Mouse (Mus musculus): ENCODE measurements around the gene Akt3.

Akt3 gene

DNA sequence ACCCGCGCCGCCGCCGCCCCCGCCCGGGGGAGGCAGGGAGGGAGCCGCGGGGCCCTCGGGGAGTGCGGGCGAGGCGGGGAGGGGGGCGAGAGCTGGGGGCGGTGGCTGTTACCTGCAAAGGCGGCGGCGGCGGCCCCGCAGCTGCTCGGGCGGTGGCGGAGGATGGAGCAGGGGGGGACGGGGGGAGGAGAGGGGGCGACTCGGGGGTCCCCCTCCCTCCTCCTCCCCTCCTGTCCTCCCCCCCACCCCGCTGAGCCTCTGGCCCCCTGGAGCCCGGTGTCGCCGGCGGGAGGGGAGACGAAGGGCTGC lies at the start of gene Akt3:
Gene Akt3 (minus strand): TSS at position 170 of the 309 bp plus-strand sequence.
- no peak for DNase-seq (ENCODE audit: low spot score in 2 of 2)

DNA sequence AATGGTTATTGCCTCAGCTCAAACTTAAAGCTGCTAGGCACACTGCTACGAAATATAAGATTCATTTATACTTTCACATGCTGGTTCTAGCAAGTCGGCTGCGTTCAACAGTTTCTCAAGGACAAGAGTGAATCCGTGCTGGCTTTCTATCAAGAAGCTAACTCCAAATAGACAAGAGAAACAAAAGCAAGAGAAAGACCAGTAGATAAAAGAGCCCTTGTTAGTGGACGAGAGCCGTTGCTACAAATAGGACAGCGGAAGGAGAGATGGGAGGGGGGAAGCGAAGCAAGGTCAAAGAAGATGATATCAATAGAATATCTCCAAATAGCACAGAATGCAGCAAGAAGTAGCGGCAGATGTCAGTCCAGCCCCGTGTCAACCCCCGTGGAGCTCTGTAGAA lies 49.5 kb upstream of the Akt3 start:
- no peak for DNase-seq (ENCODE audit: low spot score in 2 of 2)

DNA sequence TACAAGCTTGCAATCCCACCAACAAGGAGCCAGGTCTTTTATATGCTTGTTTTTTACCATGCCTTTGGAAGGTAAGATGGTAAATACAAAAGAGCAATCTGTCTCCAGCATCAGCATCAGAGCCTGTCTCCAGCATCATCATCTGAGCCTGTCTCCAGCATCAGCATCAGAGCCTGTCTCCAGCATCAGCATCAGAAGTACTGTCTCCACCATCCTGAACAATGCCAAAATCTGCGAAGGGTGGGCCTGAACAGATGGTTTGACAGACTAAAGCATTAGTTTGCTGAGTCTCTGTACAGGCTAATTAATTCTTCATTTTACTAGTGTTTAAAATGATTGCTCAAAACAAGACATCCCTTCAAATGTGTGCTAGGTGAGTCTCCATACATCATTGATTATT lies 40.2 kb upstream of the Akt3 start:
- DNase-seq (ENCODE audit: low spot score in 2 of 2), result no peak

DNA sequence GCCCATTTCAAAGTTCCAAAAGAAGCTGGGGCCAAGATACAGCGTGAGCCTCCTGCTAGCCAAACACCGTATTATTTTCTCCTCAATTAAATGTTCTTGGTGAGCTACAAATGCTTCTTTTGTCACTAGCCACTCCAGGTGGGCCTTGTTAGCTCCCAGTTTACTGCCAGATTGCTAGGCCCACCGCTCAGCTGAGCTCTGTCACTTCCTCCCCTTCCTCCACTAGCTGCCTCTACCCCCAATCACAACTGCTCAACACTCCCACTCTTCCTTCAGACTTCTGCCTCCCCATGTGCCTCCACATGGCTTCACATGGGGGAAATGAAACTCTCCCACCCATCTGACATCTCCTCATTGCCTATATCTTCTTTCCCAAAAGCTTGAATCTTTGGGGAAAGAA lies 28.8 kb upstream of the Akt3 start:
- DNase-seq (ENCODE audit: low spot score in 2 of 2), result no peak

DNA sequence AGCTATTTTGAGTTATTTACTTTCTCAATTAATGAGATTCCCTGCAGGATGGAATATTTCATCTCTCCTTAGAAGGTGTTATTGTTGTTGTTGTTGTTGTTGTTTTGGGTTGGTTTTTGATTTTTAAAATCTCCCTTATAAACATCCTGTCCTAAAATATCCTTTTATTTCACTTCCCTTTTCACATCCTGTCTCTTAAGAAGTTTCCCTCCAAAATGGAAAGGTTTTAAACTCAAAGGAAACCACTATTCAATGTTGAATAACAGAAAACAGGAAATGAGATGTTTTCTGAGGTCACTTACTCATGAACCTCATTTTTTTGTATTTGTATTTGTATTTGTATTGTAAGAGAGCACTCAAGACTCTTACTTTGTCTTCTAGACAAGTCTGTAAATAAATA lies 23.9 kb upstream of the Akt3 start:
- no peak for DNase-seq (ENCODE audit: low spot score in 2 of 2)

DNA sequence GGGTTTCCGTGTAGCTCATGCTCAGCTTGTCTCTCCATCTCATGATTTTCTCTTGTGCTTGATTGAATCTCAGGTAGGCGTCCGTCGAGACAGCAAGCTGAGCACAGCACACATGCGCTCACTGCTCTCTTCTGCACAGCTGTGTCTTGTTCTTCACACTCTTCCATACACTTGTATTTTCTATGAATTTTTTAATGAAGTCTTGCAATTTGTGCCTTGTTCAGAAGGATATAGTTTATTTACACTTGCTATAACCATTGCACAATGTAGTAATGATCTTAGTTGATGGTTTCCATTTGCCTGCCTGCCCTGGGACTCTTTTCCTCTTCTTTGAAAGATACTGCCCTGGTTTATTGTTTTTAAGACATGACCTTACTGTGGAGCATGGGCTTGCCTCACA lies 19.4 kb upstream of the Akt3 start:
- DNase-seq (ENCODE audit: low spot score in 2 of 2), result no peak

DNA sequence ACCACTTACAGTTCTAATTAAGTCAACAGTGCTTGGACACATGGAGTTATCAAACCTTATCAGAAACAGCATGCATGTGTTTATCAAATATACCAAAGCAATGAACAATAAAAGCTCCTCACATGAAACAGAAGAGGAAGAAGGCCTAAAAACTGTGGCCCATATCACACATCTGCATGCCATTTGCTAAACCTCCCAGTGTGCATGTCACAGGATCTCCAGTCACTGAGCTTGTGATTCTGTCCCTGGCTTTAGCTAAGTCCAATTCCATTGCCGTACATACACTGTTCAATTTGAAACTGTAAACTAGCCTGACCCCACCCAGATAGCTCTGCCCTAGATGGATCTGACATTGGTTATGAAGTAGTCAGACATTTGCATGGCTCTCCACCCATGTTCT lies 9.6 kb upstream of the Akt3 start:
- no peak for DNase-seq (ENCODE audit: low spot score in 2 of 2)

DNA sequence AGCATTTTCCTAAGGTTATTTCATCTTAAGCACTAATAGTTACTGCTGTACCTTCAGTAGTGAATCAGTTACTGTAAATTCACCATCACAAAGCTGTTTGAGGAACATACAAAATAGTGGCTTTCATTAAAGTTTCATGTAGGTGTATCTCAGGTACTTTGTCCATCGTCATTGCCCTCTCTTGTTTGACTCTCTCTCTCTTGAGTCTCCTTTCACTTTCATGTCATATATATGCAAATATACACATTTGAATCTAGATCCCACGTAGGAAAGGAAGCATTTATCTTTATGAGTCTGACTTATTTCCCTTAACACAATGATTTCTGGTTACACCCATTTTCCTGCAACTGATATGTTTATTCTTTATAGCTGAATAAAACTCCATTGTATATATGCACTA lies 4.9 kb upstream of the Akt3 start:
- DNase-seq (ENCODE audit: low spot score in 2 of 2), result no peak

DNA sequence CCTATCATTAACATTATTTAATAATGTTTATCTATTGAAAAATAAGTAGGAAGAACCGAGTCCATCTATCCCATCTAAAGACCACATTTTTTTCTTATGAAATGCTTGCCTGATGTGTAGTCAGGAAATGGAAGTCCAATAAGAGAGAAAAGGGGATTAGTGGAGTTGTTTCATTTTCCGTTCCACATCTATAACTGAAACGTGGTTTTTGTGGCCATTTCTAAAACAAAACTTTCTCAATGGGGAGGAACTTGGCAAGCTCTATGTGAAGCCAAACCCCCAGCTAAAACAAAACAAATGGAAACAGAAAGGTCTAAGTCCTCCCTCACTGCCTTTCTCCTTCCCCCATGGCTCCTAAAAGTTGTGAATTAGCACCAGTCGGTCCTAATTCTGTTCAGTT lies 2.8 kb upstream of the Akt3 start:
- DNase-seq (ENCODE audit: low spot score in 2 of 2), result no peak

DNA sequence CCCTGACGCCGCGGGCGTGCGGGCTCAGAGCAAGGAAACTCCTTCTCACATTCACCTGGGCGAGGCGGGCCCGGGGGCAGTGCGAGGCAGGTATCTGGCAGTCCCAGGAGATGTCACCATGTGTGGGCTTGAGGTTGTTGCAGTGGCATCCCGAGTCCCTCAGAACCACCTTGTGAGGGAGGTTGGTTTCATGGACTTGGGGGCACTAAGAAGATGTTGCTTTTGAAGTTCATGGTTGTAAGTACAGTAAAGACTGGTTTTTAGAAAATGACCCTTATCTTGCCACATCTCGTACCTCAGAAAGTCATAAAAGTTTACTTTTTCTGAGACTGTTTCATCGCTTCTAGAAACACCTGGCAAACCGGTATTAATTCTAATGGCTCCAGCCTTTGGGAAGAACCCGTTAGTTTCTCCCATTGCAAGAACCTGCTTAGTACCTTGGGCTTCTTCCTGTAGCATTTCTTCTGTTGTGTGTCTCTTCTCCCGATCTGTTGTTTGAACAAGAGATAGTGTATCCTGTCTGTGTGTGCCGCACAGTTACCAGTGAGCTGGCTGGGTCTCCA lies 1.1 kb upstream of the Akt3 start:
- no peak for DNase-seq (ENCODE audit: low spot score in 2 of 2)

DNA sequence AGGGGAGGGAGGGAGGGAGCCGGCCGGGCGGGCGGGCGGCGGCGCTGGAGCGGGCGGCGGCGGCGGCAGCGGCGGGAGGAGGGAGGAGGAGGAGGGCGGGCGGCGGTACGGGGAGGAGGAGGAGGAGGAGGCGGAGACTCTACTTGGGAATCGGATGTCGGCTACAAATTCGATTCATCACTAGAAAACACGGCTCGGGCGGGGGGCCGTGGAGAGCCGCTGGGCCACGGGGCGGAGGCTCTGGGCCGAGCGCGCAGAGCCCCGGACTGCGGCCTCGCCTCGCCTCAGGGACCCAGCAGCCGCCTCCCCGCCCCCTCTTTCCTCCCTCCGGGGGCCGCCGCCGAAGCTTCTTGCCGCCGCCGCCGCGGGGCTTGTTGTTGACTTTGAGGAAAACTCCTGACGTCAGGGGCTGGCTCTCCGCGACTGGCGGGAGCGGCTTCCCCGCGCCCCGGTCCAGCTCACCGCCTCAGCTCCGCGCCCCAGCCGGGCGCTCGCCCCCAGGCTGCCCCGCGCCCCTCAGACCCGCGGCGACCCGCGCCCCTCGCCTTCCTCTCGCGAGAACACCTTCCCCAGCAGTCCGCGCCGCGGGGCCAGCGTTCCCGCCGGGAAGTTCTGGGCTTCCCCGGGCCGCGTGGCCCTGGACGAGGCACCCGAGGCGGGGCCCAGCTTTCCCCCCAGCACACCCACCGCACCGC lies 487 bp upstream of the Akt3 start:
- peak; percentile 51 to 74 for DNase-seq (ENCODE audit: low spot score in 2 of 2)

DNA sequence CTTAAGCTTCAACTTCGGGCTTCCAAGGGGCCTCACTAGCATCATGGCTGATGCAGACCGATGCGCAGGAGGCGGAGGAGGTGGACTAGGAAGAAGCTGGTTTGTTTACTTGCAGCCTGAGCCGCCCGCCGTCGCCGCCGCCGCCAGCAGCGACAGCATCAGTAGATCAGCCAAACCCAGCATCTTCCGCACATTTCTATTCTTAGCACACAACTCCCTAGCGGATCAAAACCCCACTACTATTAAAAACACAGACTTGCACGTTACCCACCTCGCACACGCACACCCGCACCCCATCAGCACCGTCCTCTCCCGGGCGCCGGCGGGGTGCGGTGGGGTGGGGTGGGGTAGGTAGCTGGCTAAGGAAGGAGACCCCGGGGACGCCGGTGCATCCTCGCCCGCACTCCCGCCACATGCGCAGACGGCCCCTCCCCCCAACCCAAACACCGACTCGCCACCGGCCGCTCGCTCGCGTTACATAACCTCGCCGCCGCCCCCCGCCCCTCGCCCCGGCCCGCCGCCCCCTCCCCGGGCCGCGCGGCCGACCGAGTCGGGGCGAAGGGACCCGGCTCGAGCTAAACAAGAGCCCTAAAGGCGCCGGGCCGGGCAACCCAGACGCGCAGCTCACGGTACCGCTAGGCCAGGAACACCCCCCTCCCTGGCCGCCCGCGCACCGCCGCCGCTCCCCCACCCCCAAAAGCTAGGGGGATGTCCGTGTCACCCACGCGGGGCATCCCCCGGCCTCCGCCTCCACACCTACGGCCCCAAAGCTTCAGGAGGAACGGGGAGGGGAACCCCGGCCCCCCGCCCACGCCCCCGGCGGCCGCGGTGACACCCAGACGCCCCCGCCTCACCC lies 597 bp downstream of the Akt3 start:
- peak; percentile 9 to 24 for DNase-seq (ENCODE audit: low spot score in 2 of 2)

DNA sequence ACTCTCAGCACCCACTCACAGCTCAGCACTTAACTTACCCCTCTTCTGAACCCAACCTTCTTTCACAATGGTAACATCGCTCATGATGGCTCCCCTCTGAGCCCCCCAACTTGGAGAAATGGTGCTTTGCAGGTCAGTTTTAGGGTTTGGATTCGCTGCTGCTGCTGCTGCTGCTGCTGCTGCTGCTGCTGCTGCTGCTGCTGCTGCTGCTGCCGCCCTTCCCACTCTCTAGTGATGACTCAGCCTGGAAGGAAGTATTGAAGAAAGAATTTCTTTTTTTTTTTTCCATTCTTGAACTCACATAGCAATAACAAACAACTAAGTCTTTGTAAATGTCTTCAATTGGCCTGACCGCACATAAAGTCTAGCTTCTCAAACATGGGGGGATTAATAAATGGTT lies 9.4 kb downstream of the Akt3 start:
- no peak for DNase-seq (ENCODE audit: low spot score in 2 of 2)

DNA sequence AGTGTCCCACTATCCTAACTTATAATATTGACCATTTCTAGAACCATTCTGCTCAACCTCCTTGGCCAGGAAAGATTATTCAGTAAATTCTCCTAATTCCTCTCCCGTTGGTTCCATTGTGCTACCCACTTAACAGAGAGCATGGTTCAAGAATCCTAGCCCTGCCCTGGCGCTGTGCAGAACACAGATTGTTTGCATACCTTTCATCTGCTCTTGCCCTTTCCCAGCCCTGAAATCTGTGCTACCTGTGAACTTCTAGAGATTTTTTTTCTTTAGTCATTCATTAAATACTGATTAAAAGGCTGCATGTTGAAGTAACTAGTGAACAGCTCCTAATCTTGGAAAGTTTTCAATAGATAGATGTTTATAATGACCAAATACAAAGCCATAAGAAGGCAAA lies 19.6 kb downstream of the Akt3 start:
- DNase-seq (ENCODE audit: low spot score in 2 of 2), result no peak

DNA sequence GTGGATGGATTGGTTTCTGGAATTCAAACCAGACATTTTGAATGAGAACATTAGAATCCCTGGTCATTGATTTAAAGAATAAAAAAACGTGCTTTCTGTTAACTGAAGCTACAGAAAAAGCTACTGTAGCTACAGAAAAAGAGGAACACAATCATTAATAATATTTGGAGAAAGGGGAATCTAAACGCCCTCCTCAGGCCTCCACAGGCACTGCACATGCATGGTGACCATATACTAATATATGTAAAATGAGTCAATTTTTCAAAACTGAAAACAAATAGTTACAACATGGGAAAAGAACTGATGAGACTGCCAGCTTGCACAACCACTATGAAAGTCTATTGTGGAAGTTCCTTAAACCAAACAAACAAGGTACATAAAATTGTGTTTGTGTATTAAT lies 21.3 kb downstream of the Akt3 start:
- no peak for DNase-seq (ENCODE audit: low spot score in 2 of 2)

DNA sequence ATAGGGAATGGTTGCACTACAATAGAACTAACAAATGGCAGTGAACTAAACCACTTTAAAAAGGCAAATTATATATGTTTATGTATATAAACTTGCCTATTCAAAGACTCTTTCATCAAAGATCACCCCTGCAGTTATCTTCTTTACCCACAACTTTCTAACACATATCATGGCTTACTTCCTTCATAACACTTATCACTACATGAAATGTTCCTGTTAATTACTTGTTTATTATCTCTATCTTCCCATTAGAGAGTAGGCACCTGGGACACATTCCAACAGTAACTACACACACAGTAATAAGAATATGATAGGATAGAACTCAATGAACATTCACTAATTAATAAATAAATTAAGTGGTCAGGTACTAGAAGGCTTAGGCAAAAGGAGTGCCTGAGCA lies 21.8 kb downstream of the Akt3 start:
- no peak for DNase-seq (ENCODE audit: low spot score in 2 of 2)

DNA sequence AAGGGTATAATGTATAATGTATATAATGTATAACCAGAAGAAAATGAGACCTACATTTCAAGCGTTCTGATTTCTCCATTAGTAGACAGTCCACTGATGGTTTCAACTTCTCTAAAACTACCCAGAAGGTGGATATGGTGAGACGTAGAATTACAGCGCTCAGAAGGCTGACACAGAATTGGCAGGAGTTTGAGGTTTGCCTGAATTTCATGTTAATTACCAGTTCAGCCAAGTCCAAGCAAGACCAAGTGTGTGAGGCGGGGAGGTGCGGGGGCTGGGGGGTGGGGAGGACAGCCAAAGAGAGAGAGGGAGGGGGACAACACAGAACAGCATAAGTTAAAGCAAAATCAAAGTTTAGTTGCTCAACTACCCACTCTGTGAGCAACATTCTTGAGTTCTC lies 23.5 kb downstream of the Akt3 start:
- DNase-seq (ENCODE audit: low spot score in 2 of 2), result no peak

DNA sequence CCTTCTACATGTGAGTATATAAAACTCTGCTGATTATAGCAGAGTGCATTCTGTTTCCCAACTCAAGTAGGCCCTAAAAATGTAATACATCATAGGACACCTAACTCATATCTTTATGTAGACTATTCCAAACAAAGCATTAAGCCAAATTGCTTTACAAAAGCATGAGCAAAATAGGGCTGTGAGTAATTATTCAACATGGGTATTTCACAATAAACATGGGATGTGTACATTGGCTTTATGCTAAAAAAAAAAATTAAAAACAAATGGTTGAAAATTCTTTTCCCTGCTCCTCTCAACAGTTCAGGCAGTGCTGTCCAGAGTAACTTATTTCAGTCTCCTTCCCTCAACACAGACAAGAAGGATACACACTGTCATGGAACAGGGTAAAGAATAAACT lies 26.9 kb downstream of the Akt3 start:
- DNase-seq (ENCODE audit: low spot score in 2 of 2), result no peak

DNA sequence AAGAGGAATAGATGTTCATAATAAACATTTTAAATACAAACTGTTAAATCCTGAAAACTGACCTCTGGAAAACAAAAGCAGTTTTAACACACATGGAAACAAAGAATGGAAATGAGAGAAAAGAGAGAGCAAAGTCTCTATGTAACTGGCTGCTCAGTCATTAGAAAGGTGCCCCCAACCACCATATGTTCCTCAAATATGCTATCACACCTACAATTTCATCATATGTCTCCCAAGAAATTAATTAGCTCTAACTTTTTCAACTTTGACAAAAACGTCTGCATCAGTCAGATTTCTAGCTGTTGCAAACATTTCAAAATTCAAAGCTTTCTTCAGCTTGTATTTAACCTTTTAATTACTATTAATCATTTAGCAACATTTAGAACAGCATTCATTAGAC lies 59.0 kb downstream of the Akt3 start:
- DNase-seq (ENCODE audit: low spot score in 2 of 2), result no peak

DNA sequence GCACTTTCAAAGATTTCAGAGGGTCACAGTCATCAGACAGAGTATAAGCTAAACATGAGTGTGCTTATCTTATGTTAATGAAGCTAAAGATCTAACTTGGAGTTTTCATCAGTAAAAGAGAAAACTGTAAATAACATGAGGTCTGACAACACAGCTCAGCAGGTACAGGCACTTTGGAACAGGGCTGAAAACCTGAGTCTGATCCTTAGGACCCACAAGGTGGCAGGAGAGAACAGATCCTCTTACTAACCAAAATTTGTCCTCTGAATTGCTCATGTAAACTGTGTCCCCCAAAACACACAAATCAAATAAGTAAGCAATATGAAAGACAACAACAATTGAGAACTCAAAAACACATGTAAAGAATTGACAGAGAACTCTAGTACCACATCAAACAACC lies 62.8 kb downstream of the Akt3 start:
- DNase-seq (ENCODE audit: low spot score in 2 of 2), result no peak

DNA sequence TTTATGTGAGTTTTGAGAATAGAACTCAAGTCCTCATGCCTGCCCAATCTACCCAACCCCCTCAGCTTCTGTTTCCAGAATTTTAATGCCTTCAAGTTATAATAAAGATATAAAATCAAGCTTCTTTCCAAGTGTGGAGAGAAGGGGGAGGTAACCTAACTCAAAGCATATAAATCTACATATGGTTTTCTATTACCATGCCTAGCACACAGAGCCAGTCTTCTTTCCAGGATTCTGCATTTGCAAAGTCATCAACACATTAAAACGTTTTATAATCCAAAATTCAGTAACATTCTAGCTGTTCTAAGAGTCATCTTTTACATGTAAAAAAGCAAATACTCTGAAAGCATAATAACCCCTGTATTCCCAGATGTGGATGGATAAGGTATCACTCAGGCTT lies 63.7 kb downstream of the Akt3 start:
- DNase-seq (ENCODE audit: low spot score in 2 of 2), result no peak

DNA sequence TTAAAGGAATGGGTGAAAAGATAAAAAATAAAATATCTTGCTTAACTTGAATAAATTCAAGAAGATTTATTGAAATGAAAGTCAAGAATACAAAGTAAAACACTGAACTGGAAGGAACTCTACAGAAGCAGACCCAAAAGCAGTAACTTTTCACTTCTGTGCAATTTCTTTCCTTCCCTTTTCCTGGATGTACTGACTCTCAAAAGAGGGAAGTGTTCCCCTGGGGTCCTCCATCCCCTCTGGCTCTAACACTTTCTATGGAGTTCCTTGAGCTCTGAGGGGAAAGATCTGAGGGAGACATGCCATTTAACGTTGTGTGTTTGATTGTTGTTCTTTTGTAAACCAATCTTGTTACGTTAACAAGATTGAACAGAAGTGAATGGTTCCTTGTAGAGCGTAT lies 66.4 kb downstream of the Akt3 start:
- no peak for DNase-seq (ENCODE audit: low spot score in 2 of 2)

DNA sequence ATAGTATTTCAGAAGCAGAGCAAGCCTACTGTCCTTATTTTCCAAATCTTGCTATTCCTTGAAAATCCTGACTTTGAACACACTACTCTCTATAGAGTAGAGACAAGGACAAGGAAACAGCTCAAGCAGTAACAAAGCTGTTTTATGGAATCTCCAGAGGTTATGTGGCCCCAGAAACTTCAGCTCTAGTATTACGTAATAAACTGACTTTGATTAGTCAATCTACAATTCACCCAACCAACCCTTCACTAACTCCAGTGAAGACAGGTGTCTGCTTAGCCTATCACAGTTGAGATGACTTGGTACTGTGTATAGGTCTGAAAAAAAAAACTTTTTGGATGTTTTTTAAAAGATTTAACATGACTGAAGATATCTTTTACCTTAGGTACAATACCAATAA lies 67.6 kb downstream of the Akt3 start:
- DNase-seq (ENCODE audit: low spot score in 2 of 2), result no peak
